Mouse (Mus musculus): Measurements from ENCODE around the gene Ngdn. TPM values are rescaled to one million over a fixed set of nuclear protein-coding genes. Genes with fewer than 3 reads are reported as not detected.

Ngdn gene
- total and polyA plus RNA-seq, 3 experiments: 140 to 148 TPM; not detected in 1

GRCm38 (mm10) chr14:55016876-55017275, 1.6 kb downstream of the Ngdn start:
- Histone ChIP-seq H3K4me3 (ENCODE audit: control insufficient read depth in 1 of 2, insufficient read depth in 1 of 2, low read depth in 2 of 2, low read length in 2 of 2) (no peak overlapping the region), H3K9ac (ENCODE audit: control insufficient read depth, low read depth, low read length, poor library complexity, severe bottlenecking) (no peak overlapping the region), H3K79me2 (ENCODE audit: control insufficient read depth, insufficient read depth, low read length, poor library complexity) (peaks cover 12% of the 10 kb centered on the region), H3K36me3 (ENCODE audit: control insufficient read depth in 1 of 2, insufficient read depth in 2 of 2, low read length in 2 of 2) (peaks cover 4% of the 10 kb centered on the region in 2 experiments), H3K9me3 (replicated peaks; ENCODE audit: insufficient read depth, low read length) (no peaks in the 10 kb centered on the region), H3K27ac (ENCODE audit: control insufficient read depth, low read depth, low read length) (no peak overlapping the region), H3K27me3 (ENCODE audit: control insufficient read depth in 1 of 2, insufficient read depth in 2 of 2, low read length in 2 of 2) (no peaks in the 10 kb centered on the region), H3K4me1 (ENCODE audit: control insufficient read depth in 1 of 2, insufficient read depth in 2 of 2, low read length in 2 of 2) (no peaks in the 10 kb centered on the region; a peak in 2 of 4 replicates)
- no peak for DNase-seq (ENCODE audit: low read depth, low spot score)
- TF ChIP-seq ELF1 (IDR thresholded peaks at IDR 0.05; ENCODE audit: low read depth, low read length) (no peak), ZMIZ1 (IDR thresholded peaks at IDR 0.05; ENCODE audit: low read depth, low read length) (no peak), TAL1 (IDR thresholded peaks at IDR 0.05; ENCODE audit: low read length) (no peak), MAX (IDR thresholded peaks at IDR 0.05; ENCODE audit: low read length) (no peak), MYC (IDR thresholded peaks at IDR 0.05; ENCODE audit: low read depth, low read length) (no peak), GABPA (IDR thresholded peaks at IDR 0.05; ENCODE audit: low read depth, low read length) (no peak), GATA1 (IDR thresholded peaks at IDR 0.05; ENCODE audit: low read depth, low read length) (no peak), RAD21 (IDR thresholded peaks at IDR 0.05; ENCODE audit: low read depth, low read length) (no peak), BHLHE40 (IDR thresholded peaks at IDR 0.05; ENCODE audit: borderline replicate concordance, low read depth, low read length) (no peak), SMC3 (IDR thresholded peaks at IDR 0.05; ENCODE audit: low read depth, low read length) (no peak), CHD1 (IDR thresholded peaks at IDR 0.05; ENCODE audit: low read depth, low read length) (no peak), JUND (IDR thresholded peaks at IDR 0.05; ENCODE audit: low read depth, low read length) (no peak), ZNF384 (IDR thresholded peaks at IDR 0.05; ENCODE audit: low read depth, low read length) (no peak), ZC3H11A (IDR thresholded peaks at IDR 0.05; ENCODE audit: low read depth, low read length) (no peak), TCF12 (IDR thresholded peaks at IDR 0.05; ENCODE audit: low read depth, low read length) (no peak), USF2 (IDR thresholded peaks at IDR 0.05; ENCODE audit: borderline replicate concordance in 1 of 2, insufficient read depth in 1 of 2, low read depth in 1 of 2, low read length in 2 of 2) (no peak)

GRCm38 (mm10) chr14:55020394-55020793, 5.1 kb downstream of the Ngdn start:
- peaks cover 0 to 6% of the 10 kb centered on the region in 2 experiments; a peak in 2 of 4 replicates for H3K36me3 ChIP-seq (ENCODE audit: control insufficient read depth in 1 of 2, insufficient read depth in 2 of 2, low read length in 2 of 2)
- H3K79me2 ChIP-seq (ENCODE audit: control insufficient read depth, insufficient read depth, low read length, poor library complexity): peaks cover 12% of the 10 kb centered on the region
- no peak overlapping the region for H3K4me3 ChIP-seq (ENCODE audit: control insufficient read depth in 1 of 2, insufficient read depth in 1 of 2, low read depth in 2 of 2, low read length in 2 of 2)
- no peak overlapping the region for H3K9ac ChIP-seq (ENCODE audit: control insufficient read depth, low read depth, low read length, poor library complexity, severe bottlenecking)
- no peak for DNase-seq (ENCODE audit: low read depth, low spot score)
- no peaks in the 10 kb centered on the region; a peak in 2 of 4 replicates for H3K4me1 ChIP-seq (ENCODE audit: control insufficient read depth in 1 of 2, insufficient read depth in 2 of 2, low read length in 2 of 2)
- no peak overlapping the region for H3K27ac ChIP-seq (ENCODE audit: control insufficient read depth, low read depth, low read length)
- no peaks in the 10 kb centered on the region for H3K9me3 ChIP-seq (replicated peaks; ENCODE audit: insufficient read depth, low read length)
- H3K27me3 ChIP-seq (ENCODE audit: control insufficient read depth in 1 of 2, insufficient read depth in 2 of 2, low read length in 2 of 2): no peaks in the 10 kb centered on the region
- TF ChIP-seq CTCF (IDR thresholded peaks at IDR 0.05 in 2 of 3, conservative IDR thresholded peaks at IDR 0.05 in 1 of 3; ENCODE audit: control insufficient read depth in 1 of 3, insufficient read depth in 1 of 3, low read depth in 2 of 3, low read length in 3 of 3, poor library complexity in 1 of 3, severe bottlenecking in 1 of 3): no peak
- TF ChIP-seq GATA1 (IDR thresholded peaks at IDR 0.05; ENCODE audit: low read depth, low read length): no peak
- no peak for TF ChIP-seq MEF2A (IDR thresholded peaks at IDR 0.05; ENCODE audit: extremely low read depth, insufficient replicate concordance, low read depth, low read length, poor library complexity, severe bottlenecking)
- TF ChIP-seq TAL1 (IDR thresholded peaks at IDR 0.05; ENCODE audit: low read length): no peak
- TF ChIP-seq CHD2 (IDR thresholded peaks at IDR 0.05; ENCODE audit: low read length): no peak
- TF ChIP-seq RCOR1 (IDR thresholded peaks at IDR 0.05; ENCODE audit: low read depth, low read length): no peak
- no peak for TF ChIP-seq MYC (IDR thresholded peaks at IDR 0.05; ENCODE audit: low read depth, low read length)
